Mouse (Mus musculus) megakaryocyte, embryonic 14.5 days (primary cell): ENCODE data around the gene Kdelc2.

ENCODE experiments used
- FLI1 ChIP-seq: IDR thresholded peaks from 2 replicates; pipeline ENCODE4 v1.6.1; 2012; ENCODE audit warnings: low read length, inconsistent platforms, mixed read lengths
- GATA1 ChIP-seq: IDR thresholded peaks from 3 replicates; pipeline ENCODE4 v1.6.1; 2012; ENCODE audit warnings: mixed read lengths, low read length, inconsistent platforms, borderline replicate concordance

DNA sequence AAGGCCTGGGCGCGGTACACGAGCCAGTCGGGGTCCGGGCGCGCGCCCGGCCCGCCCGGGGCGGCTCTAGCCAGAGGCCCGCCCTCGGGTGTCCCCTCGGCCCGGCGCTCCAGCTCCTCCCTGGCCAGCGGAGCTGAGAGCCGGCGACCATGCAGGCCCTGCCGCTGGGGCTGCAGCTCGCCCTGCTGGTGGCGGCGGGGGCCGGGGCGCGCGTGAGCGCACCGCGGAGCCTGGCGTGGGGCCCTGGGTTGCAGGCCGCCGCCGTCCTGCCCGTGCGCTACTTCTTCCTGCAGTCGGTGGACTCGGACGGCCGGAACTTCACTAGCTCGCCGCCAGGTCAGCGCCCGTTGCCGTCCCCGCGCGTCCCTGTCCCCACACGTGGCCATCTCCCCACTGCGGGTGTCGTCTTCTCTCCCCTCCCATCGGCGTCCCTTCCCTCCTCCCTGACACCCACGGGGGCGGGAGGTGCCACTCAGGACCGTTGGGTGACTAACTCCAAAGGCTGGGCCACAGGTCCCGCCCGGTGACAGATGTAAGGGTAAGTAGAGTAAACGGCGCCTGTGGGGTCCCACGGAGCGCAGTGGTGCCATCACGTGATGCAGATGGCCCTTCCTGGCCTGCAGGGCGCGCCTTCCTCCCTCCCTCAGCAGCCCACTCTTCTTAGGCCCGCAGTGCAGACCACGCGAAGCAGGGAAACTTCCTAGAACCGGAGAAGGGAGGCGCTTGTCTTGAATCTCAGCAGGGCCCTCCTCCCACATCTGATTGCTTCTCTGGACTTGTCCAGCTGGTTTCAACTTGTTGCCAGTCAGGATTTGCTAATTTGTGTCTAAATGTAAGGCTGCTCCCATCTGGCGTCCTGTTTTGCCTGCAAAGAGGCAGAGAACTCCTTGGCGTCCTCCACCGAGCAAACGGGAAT lies at the start of gene Kdelc2:
- no peak for TF ChIP-seq GATA1
- no peak for TF ChIP-seq FLI1
